Mouse (Mus musculus) spleen, embryonic (tissue): Measurements from ENCODE around the gene Camta1.

Source experiments
- CTCF ChIA-PET: fragments of 350-600 bp; sonication (Branson Sonifier 250); formaldehyde crosslinking; loops from one replicate; lab custom pipeline; 2022; lab: Charles Lee

Camta1 gene

DNA sequence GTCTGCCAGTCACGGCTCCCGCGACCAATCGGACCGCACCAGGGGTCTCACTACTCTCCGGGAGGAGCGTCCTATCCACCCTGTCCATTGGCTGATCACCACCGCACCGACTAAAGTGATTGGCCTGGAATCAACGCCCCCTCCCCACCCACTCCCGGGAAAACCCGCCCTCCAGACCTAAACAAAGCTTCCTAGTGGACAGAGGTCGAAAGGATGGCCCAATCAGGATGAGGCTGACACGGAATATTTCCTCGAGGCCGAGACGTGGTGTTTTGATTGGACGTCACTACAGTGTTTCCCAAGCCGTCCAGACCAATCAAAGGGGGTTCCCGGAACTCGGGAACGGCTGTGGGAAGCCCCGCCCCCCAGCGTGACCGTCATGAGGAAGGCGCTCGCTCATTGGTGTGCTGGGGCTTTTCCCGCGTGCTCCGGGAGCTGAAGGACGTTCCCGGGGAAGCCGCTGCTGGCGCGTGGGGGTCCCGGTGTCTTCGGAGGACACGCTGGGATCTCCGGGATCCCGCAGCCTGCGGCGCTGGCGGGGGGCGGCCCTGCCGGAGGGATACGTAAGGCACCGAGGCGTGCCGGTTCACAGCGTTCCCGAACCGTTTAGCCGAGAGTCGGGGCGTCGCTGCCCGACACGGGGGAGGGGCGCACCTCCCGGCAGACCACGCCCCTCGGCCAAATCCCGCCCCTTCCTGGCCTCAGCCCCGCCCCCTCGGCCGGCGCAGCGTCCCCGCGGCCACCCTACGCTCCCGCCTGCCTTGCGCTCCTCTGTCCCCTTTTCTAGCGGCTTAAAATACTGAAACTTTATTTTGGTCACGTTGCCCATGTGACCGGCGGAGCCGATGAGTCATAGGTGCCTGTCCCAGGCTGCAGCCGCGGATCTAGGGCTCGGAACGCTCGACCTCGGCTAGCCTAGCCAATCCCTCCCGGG lies at the start of gene Camta1:
Camta1 (minus strand) TSS at position 71 of the 934 bp plus-strand sequence.
- CTCF ChIA-PET, result no interaction called here

GRCm38 (mm10) chr4:151908809-151909208 lies 47.1 kb upstream of the Camta1 start:
- CTCF ChIA-PET, result no interaction called here

GRCm38 (mm10) chr4:151907577-151908343 lies 46.1 kb upstream of the Camta1 start:
- CTCF ChIA-PET, result no interaction called here

DNA sequence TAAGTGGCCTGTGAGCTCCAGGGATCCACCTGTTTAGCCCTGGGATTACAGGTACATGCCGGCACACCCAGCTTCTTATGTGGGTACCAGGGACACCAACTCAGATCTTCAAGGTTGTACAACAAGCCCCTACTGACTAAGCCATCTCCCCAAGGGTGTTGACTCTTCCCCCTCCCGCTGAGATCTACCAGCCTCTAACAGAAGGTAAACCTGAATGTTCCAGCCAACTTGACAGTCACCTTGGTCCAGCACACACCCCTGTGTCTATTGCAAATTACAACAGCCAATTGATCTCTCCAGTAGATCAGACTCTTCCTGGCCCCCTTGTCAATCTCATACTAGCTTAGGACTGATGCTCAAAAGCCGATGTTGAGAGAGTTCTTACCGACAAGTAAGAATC lies 43.9 kb upstream of the Camta1 start:
- CTCF ChIA-PET, result no interaction called here

GRCm38 (mm10) chr4:151904098-151904497 lies 42.4 kb upstream of the Camta1 start:
- CTCF ChIA-PET, result no interaction called here

DNA sequence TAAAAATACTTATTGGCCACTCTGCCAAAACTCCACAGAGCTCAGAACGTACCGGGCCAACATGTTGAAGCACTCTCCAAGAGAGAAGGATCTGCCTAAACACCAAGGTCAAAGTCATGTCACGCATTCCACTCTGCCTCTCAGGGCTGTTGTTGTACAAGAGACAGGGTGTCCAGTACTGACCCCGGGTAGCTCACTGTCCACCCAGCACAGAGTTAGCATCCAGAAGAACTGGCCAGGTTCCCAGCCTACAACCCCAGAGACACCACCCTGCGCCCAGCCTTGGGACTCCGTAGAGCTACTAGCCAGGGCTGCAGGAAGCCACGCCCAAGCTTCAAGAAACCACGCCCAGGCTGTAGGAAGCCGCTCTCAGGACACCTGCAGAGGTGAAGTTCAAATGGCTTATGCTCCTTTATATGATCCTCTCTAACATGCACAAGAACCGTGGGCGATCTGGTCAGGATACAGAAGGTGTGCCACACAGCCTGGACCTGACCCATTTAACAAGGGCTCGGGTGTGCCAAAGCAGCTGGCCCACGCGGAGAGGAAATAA lies 41.1 kb upstream of the Camta1 start:
- CTCF ChIA-PET, result no interaction called here

DNA sequence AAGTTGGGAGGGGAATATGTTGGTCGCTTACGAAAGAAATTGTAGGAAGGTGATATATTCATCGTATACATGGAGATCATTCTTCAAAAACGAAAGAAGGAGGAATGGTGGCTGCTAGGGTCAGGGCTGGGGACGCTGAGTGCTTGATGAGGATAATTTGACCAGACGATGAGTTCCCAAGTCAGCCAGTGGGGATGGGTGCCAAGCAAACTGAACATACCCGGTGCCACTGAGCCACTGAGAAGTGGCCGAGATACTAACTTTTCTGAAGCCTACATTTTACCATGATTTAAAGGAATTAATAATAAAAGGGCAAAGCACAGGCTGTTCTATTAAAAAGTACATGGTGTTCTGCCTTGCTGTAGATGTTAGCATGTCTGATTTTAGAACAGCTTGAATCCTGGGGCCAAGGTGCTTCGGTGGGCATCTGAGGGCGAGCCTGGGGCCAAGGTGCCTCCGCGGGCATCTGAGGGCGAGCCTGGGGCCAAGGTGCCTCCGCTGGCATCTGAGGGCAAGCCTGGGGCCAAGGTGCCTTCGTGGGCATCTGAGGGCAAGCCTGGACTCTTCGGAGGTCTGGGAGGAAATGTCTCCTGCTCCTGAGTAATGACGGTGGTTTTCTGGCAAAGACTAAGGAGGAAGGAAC lies 40.5 kb upstream of the Camta1 start:
- CTCF ChIA-PET, result no interaction called here

- CTCF ChIA-PET, result no interaction called here
Measured at GRCm38 (mm10) chr4:151901422-151901821, 39.7 kb upstream of the Camta1 start.

DNA sequence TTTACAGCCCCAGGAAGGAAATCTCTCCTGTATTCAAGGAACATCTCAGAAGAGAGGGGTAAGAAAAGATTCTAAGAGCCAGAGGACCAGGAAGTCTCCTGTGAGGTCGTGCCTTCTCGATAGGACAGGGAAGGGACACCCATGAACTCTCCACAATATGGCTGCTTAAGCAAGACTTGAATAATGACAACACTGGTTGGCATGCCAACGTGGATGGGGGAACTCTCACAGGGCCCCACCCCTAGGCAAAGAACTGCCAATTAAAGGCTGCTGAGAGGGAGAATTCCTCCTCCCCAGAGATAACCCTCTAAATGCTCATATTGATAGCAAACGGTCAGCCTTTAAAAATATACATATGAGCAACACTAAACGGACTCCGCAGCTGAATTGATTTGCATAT lies 39.1 kb upstream of the Camta1 start:
- CTCF ChIA-PET, result no interaction called here

- CTCF ChIA-PET, result no interaction called here
Measured at GRCm38 (mm10) chr4:151899707-151900384, 38.2 kb upstream of the Camta1 start.

GRCm38 (mm10) chr4:151898600-151899245 lies 37.0 kb upstream of the Camta1 start:
- CTCF ChIA-PET, result no interaction called here

- CTCF ChIA-PET, result no interaction called here
Measured at GRCm38 (mm10) chr4:151897069-151897617, 35.5 kb upstream of the Camta1 start.

GRCm38 (mm10) chr4:151895624-151896023 lies 33.9 kb upstream of the Camta1 start:
- CTCF ChIA-PET, result no interaction called here

DNA sequence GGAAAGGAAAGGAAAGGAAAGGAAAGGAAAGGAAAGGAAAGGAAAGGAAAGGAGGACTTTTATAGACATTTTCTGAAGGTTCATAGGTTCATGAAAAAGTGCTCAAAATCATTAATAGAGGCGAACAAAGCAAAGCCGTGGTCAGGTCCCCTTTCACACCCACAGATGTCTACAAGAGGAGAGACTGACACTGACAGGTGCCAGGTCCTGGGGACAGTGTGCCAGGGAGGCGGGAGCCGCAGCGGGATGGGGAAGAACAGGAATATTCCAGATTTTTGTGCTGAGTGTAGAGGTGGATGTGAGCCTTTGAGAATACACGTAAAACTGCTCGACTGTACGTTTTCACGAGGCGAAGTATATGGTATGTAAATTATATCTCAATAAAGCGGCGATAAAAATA lies 33.2 kb upstream of the Camta1 start:
- CTCF ChIA-PET, result no interaction called here

GRCm38 (mm10) chr4:151893241-151893640 lies 31.6 kb upstream of the Camta1 start:
- CTCF ChIA-PET, result no interaction called here

DNA sequence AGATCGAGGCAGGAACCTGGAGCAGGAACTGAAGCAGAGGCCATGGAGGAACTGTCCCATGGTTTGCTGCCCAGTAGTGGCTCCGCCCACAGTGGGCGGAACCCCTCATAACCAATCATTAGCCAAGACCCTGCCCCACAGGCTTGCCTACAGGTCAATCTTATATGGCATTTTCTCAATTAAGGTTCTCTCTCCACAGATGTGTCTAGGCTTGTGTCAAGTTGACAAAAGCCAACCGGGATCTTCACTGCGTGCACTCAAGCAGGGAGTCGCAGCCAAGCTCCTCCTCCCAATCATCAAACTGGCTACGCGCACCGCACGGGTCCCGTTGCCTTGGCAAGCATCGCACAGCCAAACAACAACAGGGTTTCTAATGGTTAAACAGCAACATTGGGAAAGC lies 19.9 kb upstream of the Camta1 start:
- CTCF ChIA-PET, result no interaction called here

- CTCF ChIA-PET, result no interaction called here
Measured at GRCm38 (mm10) chr4:151880044-151880690, 18.5 kb upstream of the Camta1 start.

DNA sequence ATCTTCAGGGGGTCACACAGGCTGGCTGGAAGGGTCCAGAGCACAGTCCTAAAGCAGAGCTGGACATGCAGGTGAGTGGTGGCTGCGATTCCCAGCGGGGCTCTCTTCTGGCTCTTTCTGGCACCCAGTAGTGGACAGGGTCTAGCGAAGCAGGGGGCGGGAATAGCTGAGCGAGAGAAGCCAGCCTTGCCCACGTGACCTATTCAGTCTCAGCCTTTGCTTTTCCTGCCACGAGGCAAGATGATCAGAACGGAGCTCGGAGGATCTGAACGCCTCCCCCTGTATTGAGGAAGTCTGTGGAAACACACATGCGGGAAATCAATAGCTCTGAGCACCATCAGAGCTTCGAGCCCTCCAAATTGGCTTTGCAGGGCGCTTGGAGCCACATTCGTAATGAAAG lies 14.7 kb upstream of the Camta1 start:
- CTCF ChIA-PET, result no interaction called here

- CTCF ChIA-PET, result no interaction called here
Measured at GRCm38 (mm10) chr4:151863511-151863910, 1.8 kb upstream of the Camta1 start.

DNA sequence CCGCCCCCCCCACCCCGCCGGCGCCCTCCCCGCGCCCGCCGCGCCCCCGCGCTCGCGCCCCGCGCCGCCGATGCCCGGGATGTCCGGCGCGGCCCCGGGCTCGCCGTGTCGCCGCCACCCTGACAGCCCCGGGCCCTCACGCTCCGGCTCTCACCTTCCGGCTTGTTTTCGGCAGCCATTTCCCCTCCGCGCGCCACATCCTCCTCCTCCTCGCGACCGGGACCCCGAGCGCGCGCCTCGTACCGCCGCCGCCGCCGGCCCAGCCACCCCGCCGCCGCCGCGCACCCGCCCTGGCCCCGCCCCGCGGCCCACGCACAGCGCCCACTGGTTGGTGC lies 238 bp downstream of the Camta1 start:
- CTCF ChIA-PET, result no interaction called here
